Mouse (Mus musculus) MEL (cell line): ENCODE measurements at regions not wholly inside any gene's neighbourhood (a gene's known extent, or its start where the extent isn't known, plus 50 kb on each side); places are given as distances from the start of the nearest gene placed in this dataset.
"Not testable (repeated sequence)": the region's sequence is repeated elsewhere in the genome, so short reads cannot be mapped to it uniquely, and the experiment has no call there.

Source experiments
- CHD2 ChIP-seq: IDR thresholded peaks from 2 replicates; pipeline ENCODE4 v1.6.1; 2011; ENCODE audit warnings: low read length, improper control_type of control experiment
- CTCF ChIP-seq, 3 experiments: IDR thresholded peaks in 2 of 3; conservative IDR thresholded peaks in 1 of 3; 2 replicates each; pipeline ENCODE4 v1.5.1; 2011 to 2012; ENCODE audit warnings: low read length in 3 of 3, low read depth in 2 of 3, mild to moderate bottlenecking in 2 of 3, improper control_type of control experiment in 1 of 3, inconsistent platforms in 1 of 3, mixed read lengths in 1 of 3, moderate library complexity in 1 of 3; ENCODE audit not compliant: control insufficient read depth in 1 of 3, insufficient read depth in 1 of 3, poor library complexity in 1 of 3, severe bottlenecking in 1 of 3
- EP300 ChIP-seq, 2 experiments: IDR thresholded peaks; 2 replicates each; pipeline ENCODE4 v1.6.1; 2011; ENCODE audit warnings: improper control_type of control experiment in 2 of 2, low read length in 2 of 2, low read depth in 1 of 2, mild to moderate bottlenecking in 1 of 2
- GATA1 ChIP-seq: IDR thresholded peaks from 2 replicates; pipeline ENCODE4 v1.6.1; 2011; ENCODE audit warnings: low read depth, low read length, improper control_type of control experiment
- KAT2A ChIP-seq: conservative IDR thresholded peaks from 2 replicates; pipeline ENCODE4 v1.6.1; 2012; ENCODE audit warnings: low read depth, low read length, improper control_type of control experiment, inconsistent platforms
- MAFK ChIP-seq: IDR thresholded peaks from 2 replicates; pipeline ENCODE4 v1.6.1; 2011; ENCODE audit warnings: low read depth, mild to moderate bottlenecking, low read length, improper control_type of control experiment, borderline replicate concordance
- MAX ChIP-seq: IDR thresholded peaks from 2 replicates; pipeline ENCODE4 v1.6.1; 2011; ENCODE audit warnings: low read length, improper control_type of control experiment
- NRF1 ChIP-seq: IDR thresholded peaks from 2 replicates; pipeline ENCODE4 v1.6.1; 2014; ENCODE audit warnings: low read depth, mild to moderate bottlenecking, inconsistent platforms, low read length, improper control_type of control experiment, moderate library complexity; ENCODE audit not compliant: poor library complexity, insufficient read depth, severe bottlenecking
- RCOR1 ChIP-seq: IDR thresholded peaks from 2 replicates; pipeline ENCODE4 v1.6.1; 2012; ENCODE audit warnings: low read depth, mild to moderate bottlenecking, inconsistent platforms, low read length, improper control_type of control experiment
- SIN3A ChIP-seq: IDR thresholded peaks from 2 replicates; pipeline ENCODE4 v1.6.1; 2012; ENCODE audit warnings: low read length, improper control_type of control experiment, inconsistent platforms
- USF2 ChIP-seq, 2 experiments: IDR thresholded peaks; 2 replicates each; pipeline ENCODE4 v1.6.1; 2011 to 2012; ENCODE audit warnings: improper control_type of control experiment in 2 of 2, low read length in 2 of 2, borderline replicate concordance in 1 of 2, inconsistent platforms in 1 of 2, low read depth in 1 of 2, mild to moderate bottlenecking in 1 of 2; ENCODE audit not compliant: insufficient read depth in 1 of 2
- ZC3H11A ChIP-seq: IDR thresholded peaks from 2 replicates; pipeline ENCODE4 v1.6.1; 2012; ENCODE audit warnings: low read depth, mild to moderate bottlenecking, inconsistent platforms, low read length, improper control_type of control experiment

- TF ChIP-seq CTCF (IDR thresholded peaks at IDR 0.05 in 2 of 3, conservative IDR thresholded peaks at IDR 0.05 in 1 of 3; ENCODE audit: control insufficient read depth in 1 of 3, insufficient read depth in 1 of 3, low read depth in 2 of 3, low read length in 3 of 3, poor library complexity in 1 of 3, severe bottlenecking in 1 of 3); CHD2; SIN3A; ZC3H11A; USF2 (IDR thresholded peaks at IDR 0.05; ENCODE audit: borderline replicate concordance in 1 of 2, insufficient read depth in 1 of 2, low read depth in 1 of 2, low read length in 2 of 2); MAX; MAFK; EP300 (IDR thresholded peaks at IDR 0.05; ENCODE audit: low read depth in 1 of 2, low read length in 2 of 2); KAT2A; GATA1; RCOR1; NRF1: not testable (repeated sequence)
These were observed 86.0 kb upstream of the Gmds start for GRCm38 (mm10) chr13:32424543-32424942.
